Mouse (Mus musculus): ENCODE measurements around the gene Sult4a1.

DNA sequence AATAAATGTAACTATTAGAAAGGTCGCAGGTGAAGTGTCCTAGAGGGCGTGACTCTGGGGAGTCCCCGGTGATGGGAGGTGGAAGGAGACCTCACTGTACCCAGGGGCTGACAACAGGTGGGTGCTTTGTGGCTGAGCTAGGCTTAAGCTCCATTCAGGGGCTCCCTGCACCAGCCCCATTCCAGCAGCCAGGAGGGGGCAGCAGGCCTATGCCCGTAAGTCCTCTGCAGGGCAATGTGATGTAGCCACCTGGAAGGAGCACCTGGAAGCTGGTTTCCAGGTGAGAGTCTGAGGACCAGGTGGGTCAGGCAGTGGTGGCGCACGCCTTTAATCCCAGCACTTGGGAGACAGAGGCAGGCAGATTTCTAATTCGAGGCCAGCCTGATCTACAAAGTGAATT, 18.5 kb upstream of the Sult4a1 start:
- TF ChIP-seq POLR2A (IDR thresholded peaks at IDR 0.05; ENCODE audit: borderline replicate concordance, control insufficient read depth, low read depth, low read length) (no peak), CTCF (IDR thresholded peaks at IDR 0.05; ENCODE audit: control insufficient read depth, insufficient read depth, low read length) (no peak)

Data from bone marrow, adult 2 months (tissue).